Mouse (Mus musculus) intestine, embryonic 15.5 days (tissue): Measurements from ENCODE around the gene Syde2. TPM values are rescaled to one million over a fixed set of nuclear protein-coding genes. Genes with fewer than 3 reads are reported as not detected.

ENCODE experiments used
- ATAC-seq: fragments of 200-750 bp; cut with Nextera tagmentation; 2 replicates; pipeline ENCODE4 v1.8.0; 2017; ENCODE audit warnings: moderate TSS enrichment, moderate library complexity
- H3K27ac ChIP-seq: fragments of 300-500 bp; sonication (generic); 2 replicates; pipeline ENCODE4 v1.5.1; 2015; ENCODE audit warnings: mild to moderate bottlenecking, inconsistent platforms
- H3K27me3 ChIP-seq: fragments of 300-500 bp; sonication (generic); replicated peaks from 2 replicates; pipeline ENCODE4 v1.6.1; 2015; ENCODE audit warnings: inconsistent platforms
- H3K36me3 ChIP-seq: fragments of 300-500 bp; sonication (generic); 2 replicates; pipeline ENCODE4 v1.6.1; 2015; ENCODE audit warnings: inconsistent platforms
- H3K4me1 ChIP-seq: fragments of 300-500 bp; sonication (generic); replicated peaks from 2 replicates; pipeline ENCODE4 v1.6.1; 2015; ENCODE audit warnings: inconsistent platforms
- H3K4me2 ChIP-seq: fragments of 300-500 bp; sonication (generic); replicated peaks from 2 replicates; pipeline ENCODE4 v1.6.1; 2015; ENCODE audit warnings: mild to moderate bottlenecking, inconsistent platforms
- H3K4me3 ChIP-seq: fragments of 300-500 bp; sonication (generic); replicated peaks from 2 replicates; pipeline ENCODE4 v1.5.1; 2015; ENCODE audit warnings: inconsistent platforms
- H3K9ac ChIP-seq: fragments of 300-500 bp; sonication (generic); 2 replicates; pipeline ENCODE4 v1.6.1; 2015; ENCODE audit warnings: inconsistent platforms
- H3K9me3 ChIP-seq: fragments of 300-500 bp; sonication (generic); 2 replicates; pipeline ENCODE4 v1.6.1; 2016; ENCODE audit warnings: inconsistent platforms
- WGBS: fragments of 180-500 bp; shearing (Covaris S2); methylation state at CpG from one replicate; pipeline ENCODE4 v1.1.7; 2015; 5-methylcytosine and 5-hydroxymethylcytosine counted together
- polyA plus RNA-seq: library from polyadenylated mRNA; unstranded; fragments of >200 nt; fragmentation: Nextera tagmentation; extraction: Ambion mirVana; gene quantifications from 2 replicates; pipeline ENCODE4 v1.2.1, GENCODE M21; 2015

Syde2 gene
- polyA plus RNA-seq, 1 experiment from 2014 or later, result 2.4 TPM

GRCm38 (mm10) chr3:146024746-146025145, 37.1 kb downstream of the Syde2 start:
- WGBS, result 89% methylated on average over 7 of the region's 7 CpGs
- Histone ChIP-seq H3K4me3 (no peak overlapping the region), H3K27me3 (no peaks in the 10 kb centered on the region), H3K4me2 (no peak overlapping the region), H3K4me1 (no peaks in the 10 kb centered on the region), H3K9me3 (no peaks in the 10 kb centered on the region), H3K36me3 (peaks cover 3% of the 10 kb centered on the region; the same call in 1 of the 2 replicates), H3K27ac (no peak overlapping the region), H3K9ac (no peak overlapping the region)
- ATAC-seq, result no peak

DNA sequence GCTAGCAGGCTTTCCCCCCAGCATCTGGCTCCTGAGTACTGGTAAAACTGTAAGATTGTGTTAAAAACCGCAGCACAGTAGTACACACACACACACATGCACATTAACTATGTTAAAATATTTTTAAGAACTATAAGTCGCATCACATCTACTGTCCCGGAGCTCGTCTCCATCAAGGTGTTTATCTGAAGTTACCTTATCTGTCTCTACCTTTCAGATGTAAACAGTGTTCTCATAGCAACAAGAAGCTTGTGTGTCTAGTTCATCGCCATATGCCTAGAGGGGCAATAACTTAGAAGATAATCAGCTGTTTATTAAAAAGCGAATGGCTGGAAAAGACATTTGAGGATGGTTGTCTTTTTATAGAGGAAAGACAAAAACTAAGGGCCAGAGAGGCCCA, 37.8 kb downstream of the Syde2 start:
- Histone ChIP-seq H3K27ac (no peak overlapping the region), H3K4me3 (no peak overlapping the region), H3K9ac (no peak overlapping the region), H3K36me3 (peaks cover 3% of the 10 kb centered on the region; the same call in 1 of the 2 replicates), H3K4me2 (no peak overlapping the region), H3K27me3 (no peaks in the 10 kb centered on the region), H3K9me3 (no peaks in the 10 kb centered on the region), H3K4me1 (0 out of 2 replicates have a peak, but pooled peaks cover 2% of the 10 kb centered on the region)
- no peak for ATAC-seq
- 84% methylated on average over 6 of the region's 6 CpGs for WGBS

GRCm38 (mm10) chr3:146027116-146027515, 39.4 kb downstream of the Syde2 start:
- 35% methylated on average over 6 of the region's 6 CpGs for WGBS
- Histone ChIP-seq H3K36me3 (peaks cover 3% of the 10 kb centered on the region; the same call in 1 of the 2 replicates), H3K9ac (no peak overlapping the region), H3K4me2 (no peak overlapping the region), H3K27me3 (no peaks in the 10 kb centered on the region), H3K27ac (no peak overlapping the region), H3K4me1 (0 out of 2 replicates have a peak, but pooled peaks cover 2% of the 10 kb centered on the region), H3K4me3 (no peak overlapping the region), H3K9me3 (no peaks in the 10 kb centered on the region)
- peak; percentile 79 for ATAC-seq

GRCm38 (mm10) chr3:146028406-146028805, 40.7 kb downstream of the Syde2 start:
- Histone ChIP-seq H3K27me3 (no peaks in the 10 kb centered on the region), H3K9ac (no peak overlapping the region), H3K4me3 (no peak overlapping the region), H3K27ac (no peak overlapping the region), H3K9me3 (no peaks in the 10 kb centered on the region), H3K36me3 (no peaks in the 10 kb centered on the region), H3K4me1 (0 out of 2 replicates have a peak, but pooled peaks cover 2% of the 10 kb centered on the region), H3K4me2 (no peak overlapping the region)
- WGBS, result 80% methylated on average over 2 of the region's 2 CpGs
- no peak for ATAC-seq

GRCm38 (mm10) chr3:146029234-146029633, 41.6 kb downstream of the Syde2 start:
- no peaks in the 10 kb centered on the region for H3K36me3 ChIP-seq
- no peaks in the 10 kb centered on the region for H3K27me3 ChIP-seq
- H3K27ac ChIP-seq, result no peak overlapping the region
- H3K9ac ChIP-seq, result no peak overlapping the region
- H3K4me1 ChIP-seq, result 0 out of 2 replicates have a peak, but pooled peaks cover 2% of the 10 kb centered on the region
- no peak overlapping the region for H3K4me3 ChIP-seq
- WGBS, result 68% methylated on average over 3 of the region's 3 CpGs
- H3K4me2 ChIP-seq, result no peak overlapping the region
- H3K9me3 ChIP-seq, result no peaks in the 10 kb centered on the region
- ATAC-seq, result no peak

- H3K27me3 ChIP-seq, result no peaks in the 10 kb centered on the region
- no peaks in the 10 kb centered on the region for H3K36me3 ChIP-seq
- 0 out of 2 replicates have a peak, but pooled peaks cover 2% of the 10 kb centered on the region for H3K4me1 ChIP-seq
- no peak overlapping the region for H3K27ac ChIP-seq
- no peak overlapping the region for H3K4me3 ChIP-seq
- no peak overlapping the region for H3K4me2 ChIP-seq
- H3K9me3 ChIP-seq, result no peaks in the 10 kb centered on the region
- ATAC-seq, result no peak
- WGBS, result 29% methylated on average over 5 of the region's 5 CpGs
- H3K9ac ChIP-seq, result no peak overlapping the region
Observed at GRCm38 (mm10) chr3:146030255-146030836, 42.7 kb downstream of the Syde2 start.

GRCm38 (mm10) chr3:146032976-146033375, 45.3 kb downstream of the Syde2 start:
- Histone ChIP-seq H3K9me3 (no peaks in the 10 kb centered on the region), H3K27ac (no peak overlapping the region), H3K9ac (no peak overlapping the region), H3K4me3 (no peak overlapping the region), H3K4me1 (peaks cover 2% of the 10 kb centered on the region; the same call in 1 of the 2 replicates), H3K4me2 (no peak overlapping the region), H3K36me3 (no peaks in the 10 kb centered on the region), H3K27me3 (no peaks in the 10 kb centered on the region)
- ATAC-seq, result no peak
- WGBS, result 83% methylated on average over 5 of the region's 5 CpGs

DNA sequence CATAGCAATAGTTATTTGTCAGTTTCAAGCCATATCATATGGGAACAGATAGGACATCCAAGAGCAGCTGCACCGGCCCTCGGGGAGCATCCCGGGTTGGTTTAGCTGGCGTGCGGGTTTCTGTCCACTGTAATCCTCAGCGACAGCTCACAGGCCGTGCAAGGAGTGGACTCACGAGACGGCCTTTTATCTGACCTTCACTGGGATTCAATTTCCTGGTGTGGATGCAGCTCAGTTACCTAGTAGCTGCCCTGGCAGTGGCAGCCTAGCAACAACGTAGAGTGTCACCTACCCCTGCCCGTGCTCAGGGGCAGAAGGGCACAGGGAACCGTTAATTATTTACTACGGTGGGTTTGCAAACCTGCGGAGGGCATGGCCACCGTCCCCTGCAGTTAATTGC, 50.2 kb downstream of the Syde2 start:
- 46% methylated on average over 15 of the region's 15 CpGs for WGBS
- Histone ChIP-seq H3K36me3 (no peaks in the 10 kb centered on the region), H3K9ac (no peak overlapping the region), H3K4me2 (peak overlapping the region; percentile 33), H3K27ac (no peak overlapping the region), H3K4me3 (no peak overlapping the region), H3K4me1 (no peaks in the 10 kb centered on the region; the same call in 1 of the 2 replicates), H3K9me3 (no peaks in the 10 kb centered on the region), H3K27me3 (no peaks in the 10 kb centered on the region)
- ATAC-seq, result peak; percentile 73

DNA sequence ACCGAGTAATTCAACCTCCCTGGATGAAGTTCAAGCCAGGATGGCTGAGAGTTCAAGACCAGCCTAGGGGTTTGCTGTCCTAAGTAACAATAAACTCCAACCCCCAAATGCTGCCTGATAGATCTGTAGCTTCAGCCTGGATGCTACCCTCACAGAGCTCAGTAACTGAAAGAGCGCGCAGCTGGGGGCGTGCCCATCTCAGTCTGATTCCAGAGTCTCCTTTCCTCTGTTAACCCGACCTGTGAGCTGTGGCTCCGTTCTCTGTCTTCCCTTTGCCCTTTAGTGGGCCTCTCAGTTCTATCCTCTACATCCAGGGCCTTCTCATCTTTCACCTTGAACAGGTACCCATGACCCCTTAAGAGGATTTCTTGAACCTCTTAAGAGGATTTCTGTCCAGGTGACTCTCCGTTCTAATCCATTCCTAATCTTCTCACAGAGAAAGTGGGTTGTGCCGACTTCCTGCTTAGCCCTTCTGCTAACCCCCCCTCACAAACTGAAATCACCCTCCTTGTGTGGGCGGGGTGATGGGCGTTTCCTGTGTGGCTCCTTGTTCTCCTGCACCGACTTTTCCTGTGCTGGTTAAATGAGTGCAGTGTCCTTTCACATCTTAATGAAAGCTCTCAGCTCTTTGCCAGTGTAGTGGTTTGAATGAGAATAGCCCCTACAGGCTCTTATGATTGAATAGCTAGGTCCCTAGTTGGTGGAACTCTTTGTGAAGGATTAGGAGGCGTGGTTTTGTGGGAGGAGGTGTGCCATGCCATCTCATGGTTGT, 51.6 kb downstream of the Syde2 start:
- no peaks in the 10 kb centered on the region; the same call in 1 of the 2 replicates for H3K4me1 ChIP-seq
- 0 out of 2 replicates have a peak, but pooled peaks have one; percentile 34 for ATAC-seq
- H3K27ac ChIP-seq, result no peak overlapping the region
- H3K36me3 ChIP-seq, result no peaks in the 10 kb centered on the region
- no peaks in the 10 kb centered on the region for H3K9me3 ChIP-seq
- no peak overlapping the region for H3K4me3 ChIP-seq
- H3K9ac ChIP-seq, result no peak overlapping the region
- WGBS, result 53% methylated on average over 12 of the region's 12 CpGs
- H3K27me3 ChIP-seq, result no peaks in the 10 kb centered on the region
- H3K4me2 ChIP-seq, result no peak overlapping the region

DNA sequence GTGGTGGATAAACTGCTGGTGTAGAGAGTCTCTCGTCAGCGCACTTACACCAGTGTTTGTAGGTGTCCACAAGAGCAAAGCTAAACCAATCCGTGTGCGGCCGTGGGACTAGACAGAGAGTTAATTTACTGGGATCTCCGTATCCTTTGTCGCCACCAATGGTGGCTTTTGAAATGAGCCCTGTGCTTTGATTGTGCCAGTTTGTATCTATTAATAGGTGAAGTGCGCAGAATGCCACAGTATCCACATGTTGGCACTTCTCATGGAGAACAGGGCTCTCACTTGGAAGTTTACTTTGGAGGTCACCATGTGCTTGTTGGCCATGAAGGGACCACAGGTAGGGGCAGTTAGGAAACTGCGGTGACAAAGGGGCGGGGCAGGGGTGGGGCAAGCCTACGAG, 53.7 kb downstream of the Syde2 start:
- no peaks in the 10 kb centered on the region for H3K27me3 ChIP-seq
- no peaks in the 10 kb centered on the region; the same call in 1 of the 2 replicates for H3K4me1 ChIP-seq
- no peak overlapping the region for H3K4me2 ChIP-seq
- H3K9me3 ChIP-seq, result no peaks in the 10 kb centered on the region
- no peak for ATAC-seq
- H3K9ac ChIP-seq, result no peak overlapping the region
- 90% methylated on average over 11 of the region's 11 CpGs for WGBS
- no peak overlapping the region for H3K4me3 ChIP-seq
- no peaks in the 10 kb centered on the region for H3K36me3 ChIP-seq
- H3K27ac ChIP-seq, result no peak overlapping the region

GRCm38 (mm10) chr3:146044977-146045376, 57.3 kb downstream of the Syde2 start:
- no peaks in the 10 kb centered on the region for H3K27me3 ChIP-seq
- H3K27ac ChIP-seq, result 0 out of 2 replicates have a peak overlapping the region, but pooled peaks have one; percentile 17
- H3K36me3 ChIP-seq, result no peaks in the 10 kb centered on the region
- peak overlapping the region; percentile 26; the same call in 1 of the 2 replicates for H3K4me2 ChIP-seq
- no peaks in the 10 kb centered on the region for H3K9me3 ChIP-seq
- peaks cover 6% of the 10 kb centered on the region; the same call in 1 of the 2 replicates for H3K4me1 ChIP-seq
- ATAC-seq, result peak; percentile 11; the same call in 1 of the 2 replicates
- H3K4me3 ChIP-seq, result no peak overlapping the region
- WGBS, result 40% methylated on average over 11 of the region's 11 CpGs
- no peak overlapping the region for H3K9ac ChIP-seq

DNA sequence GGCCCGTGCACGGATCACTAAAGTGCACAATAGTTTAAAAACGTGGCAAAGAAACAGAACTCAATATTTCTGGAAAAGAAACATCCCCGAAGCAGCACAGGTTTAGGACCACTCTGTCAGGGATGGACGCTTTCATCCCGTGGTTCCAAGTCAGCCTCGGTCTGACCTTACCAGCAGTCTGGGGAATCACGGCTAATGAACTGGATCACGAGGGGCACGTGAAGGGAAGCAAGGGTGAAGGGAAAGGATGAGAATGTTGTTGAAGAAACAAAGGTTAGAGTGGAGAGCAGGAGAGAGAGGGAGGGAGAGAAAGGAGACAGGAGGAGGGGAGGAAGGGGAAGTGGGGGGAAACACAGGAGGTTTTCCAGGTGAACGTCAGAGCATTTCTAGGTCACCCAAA, 58.4 kb downstream of the Syde2 start:
- Histone ChIP-seq H3K27me3 (no peaks in the 10 kb centered on the region), H3K4me1 (peaks cover 6% of the 10 kb centered on the region; the same call in 1 of the 2 replicates), H3K9me3 (no peaks in the 10 kb centered on the region), H3K4me2 (no peak overlapping the region), H3K9ac (no peak overlapping the region), H3K4me3 (no peak overlapping the region), H3K36me3 (no peaks in the 10 kb centered on the region), H3K27ac (no peak overlapping the region)
- WGBS, result 86% methylated on average over 11 of the region's 11 CpGs
- no peak for ATAC-seq
